Mouse (Mus musculus): ENCODE data around the gene Dync2li1.

The Dync2li1 gene

GRCm38 (mm10) chr17:84684284-84684683, 58.0 kb downstream of the Dync2li1 start:
- no peak for DNase-seq (ENCODE audit: low spot score in 2 of 2)

GRCm38 (mm10) chr17:84685286-84685685, 59.0 kb downstream of the Dync2li1 start:
- no peak for DNase-seq (ENCODE audit: low spot score in 2 of 2)

GRCm38 (mm10) chr17:84687994-84688393, 61.7 kb downstream of the Dync2li1 start:
- no peak for DNase-seq (ENCODE audit: low spot score in 2 of 2)

- no peak for DNase-seq (ENCODE audit: low spot score in 2 of 2)
Observed at GRCm38 (mm10) chr17:84688834-84689233, 62.5 kb downstream of the Dync2li1 start.

DNA sequence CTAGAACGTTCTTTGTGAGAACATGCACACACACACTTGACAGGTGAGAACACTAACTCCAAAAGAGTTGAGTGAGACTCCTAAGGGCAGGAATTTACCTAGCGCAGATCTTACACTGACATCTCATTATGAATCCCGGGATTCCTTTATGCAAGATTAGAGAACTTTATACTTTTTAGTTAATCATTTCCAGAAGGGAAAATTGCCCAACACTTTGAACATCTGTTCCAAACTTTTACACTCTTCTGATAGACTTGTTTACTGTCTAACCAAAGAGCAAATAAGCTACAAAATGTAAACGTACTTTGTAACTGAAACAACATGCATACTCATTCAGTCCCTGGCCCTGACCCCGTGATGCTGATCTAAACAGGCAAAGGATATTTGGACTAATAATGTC, 63.0 kb downstream of the Dync2li1 start:
- no peak for DNase-seq (ENCODE audit: low spot score in 2 of 2)

DNA sequence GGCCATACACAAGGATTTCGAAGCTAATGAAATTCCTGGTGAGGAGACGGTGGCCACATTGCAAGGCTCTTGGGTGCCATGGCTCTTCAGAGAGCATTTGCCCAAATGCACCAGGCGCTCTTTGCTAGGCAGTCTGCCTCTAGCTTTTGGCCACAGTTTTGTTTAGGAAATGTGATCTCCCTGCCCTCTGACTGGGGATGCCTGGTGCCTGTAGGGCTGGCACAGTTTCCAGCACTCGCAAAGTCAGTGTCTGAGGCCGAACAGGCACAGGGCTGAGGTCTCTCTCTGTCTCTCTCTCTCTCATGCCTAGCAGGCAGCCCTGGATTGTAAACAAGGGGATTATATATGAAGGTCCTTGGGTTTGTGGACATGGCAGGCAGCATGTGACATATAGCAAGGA, 63.8 kb downstream of the Dync2li1 start:
- no peak for DNase-seq (ENCODE audit: low spot score in 2 of 2)

DNA sequence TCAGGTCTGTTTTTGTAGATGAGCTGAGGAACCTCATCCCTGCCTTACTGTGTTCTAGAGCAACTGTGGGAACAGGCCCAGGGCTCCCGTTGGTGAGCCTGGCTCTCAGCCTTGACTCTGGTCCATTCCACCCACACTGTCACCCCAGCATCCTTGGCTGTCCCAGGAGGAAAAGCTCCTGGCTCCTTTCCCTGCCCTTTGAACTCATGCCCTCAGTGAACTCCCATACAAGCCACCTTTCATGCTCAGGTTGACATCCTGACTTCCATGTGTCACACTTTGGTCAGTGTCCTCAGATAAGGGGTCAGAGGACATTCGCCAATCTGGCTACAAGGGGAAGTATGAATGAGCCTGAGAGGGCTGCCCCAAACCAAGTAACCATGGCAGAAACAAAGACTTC, 67.4 kb downstream of the Dync2li1 start:
- no peak for DNase-seq (ENCODE audit: low spot score in 2 of 2)

DNA sequence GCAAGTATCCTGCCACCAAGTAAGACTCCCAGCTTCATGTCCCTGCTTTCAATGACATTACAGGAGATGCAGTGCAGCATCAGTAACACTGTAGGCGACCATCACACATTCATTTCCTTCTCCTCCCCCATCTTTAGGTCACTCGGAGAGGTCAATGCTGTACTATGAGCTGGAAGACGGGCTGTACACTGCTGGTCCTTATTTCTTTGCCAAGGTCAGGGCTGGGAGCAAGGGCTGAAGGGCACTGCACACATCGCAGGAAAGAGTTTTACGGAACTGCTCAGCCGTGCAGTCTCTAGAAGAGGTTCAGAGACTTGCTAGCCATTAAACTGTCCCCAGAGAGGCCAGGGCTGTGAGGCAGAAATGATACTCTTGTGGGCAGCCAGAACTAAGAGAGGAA, 70.2 kb downstream of the Dync2li1 start:
- DNase-seq (ENCODE audit: low spot score in 2 of 2), result no peak

- peak; percentile 42 to 62 for DNase-seq (ENCODE audit: low spot score in 2 of 2)
Observed at GRCm38 (mm10) chr17:84698727-84699126, 72.4 kb downstream of the Dync2li1 start.
